Mouse (Mus musculus) heart, postnatal 0 days (tissue): ENCODE results near the gene Arcn1.

Experiments
- CTCF ChIP-seq: IDR thresholded peaks from 2 replicates; pipeline ENCODE4 v1.5.1; 2016; ENCODE audit warnings: antibody characterized with exemption, control low read depth, low read depth
- EP300 ChIP-seq: IDR thresholded peaks from 2 replicates; pipeline ENCODE4 v1.6.1; 2016; ENCODE audit warnings: antibody characterized with exemption, low read depth

DNA sequence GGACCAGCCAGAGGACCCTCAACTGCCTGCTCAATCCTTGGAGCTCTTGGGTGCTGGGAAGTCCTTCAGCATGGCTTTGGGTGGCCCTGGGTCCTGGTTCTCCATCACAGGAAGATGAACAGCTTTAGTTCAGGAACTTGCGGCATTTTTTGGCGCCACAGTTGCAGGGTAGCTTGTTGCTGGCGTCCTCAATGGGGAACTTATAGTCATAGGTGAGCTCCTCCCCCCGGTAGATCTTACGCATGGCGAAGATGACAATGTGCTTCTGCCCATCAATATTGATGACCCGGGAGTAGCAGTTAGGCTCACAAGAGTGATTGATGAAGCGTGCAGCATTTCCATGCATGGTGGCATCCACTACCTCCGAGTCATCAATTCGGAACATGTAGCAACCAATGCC is 40.1 kb upstream of the Arcn1 start:
- no peak for TF ChIP-seq CTCF
- TF ChIP-seq EP300: no peak
